In genomic region chr9:9112921-9113320, GRCm38 (mm10) we compare ENCODE assay signal across 24 mouse cellular contexts.
DNase-seq lines count a peak whose midpoint lies in the region; ATAC-seq and TF ChIP-seq lines count a peak whose summit lies in the region.
"Had no signal": no experiment of that assay in that cellular context is flagged by ENCODE, and none has a peak within 500 bp of the region (broad histone marks: within the 10 kb centered on the region; RNA-seq: fewer than 3 reads in every experiment).

No protein-coding gene starts in this region.

- no peaks in the 10 kb centered on the region for H3K9me3 ChIP-seq in heart, embryonic 11.5 days (replicated peaks; ENCODE audit: control insufficient read depth, low read length)
- H3K9me3 ChIP-seq in heart, postnatal 0 days (replicated peaks; ENCODE audit: control insufficient read depth, low read length) = no peaks in the 10 kb centered on the region
- H3K9me3 ChIP-seq in forebrain, embryonic 13.5 days (replicated peaks) = no peaks in the 10 kb centered on the region
- H3K9me3 ChIP-seq: embryonic facial prominence, embryonic 12.5 days; forebrain, embryonic 12.5 days; hindbrain, embryonic 13.5 days; kidney, embryonic 15.5 days; midbrain, embryonic 12.5 days; neural tube, embryonic 12.5 days had no signal

- ATAC-seq in heart, embryonic 11.5 days (replicated peaks; ENCODE audit: insufficient number of reproducible peaks, low FRiP score, low TSS enrichment) = no peak
- no peak for ATAC-seq in heart, postnatal 0 days (ENCODE audit: insufficient read depth, low read depth)
- ATAC-seq in forebrain, embryonic 13.5 days = no peak
- ATAC-seq: CD4-positive, CD25-positive, alpha-beta regulatory T cell, adult 4 months had no signal

- no peak for TF ChIP-seq CTCF in heart, postnatal 0 days (IDR thresholded peaks at IDR 0.05; ENCODE audit: low read depth)

- H3K9ac ChIP-seq in heart, embryonic 11.5 days (ENCODE audit: low read depth, low read length) = no peak overlapping the region
- H3K9ac ChIP-seq in heart, postnatal 0 days (replicated peaks; ENCODE audit: low read depth, low read length) = no peak overlapping the region
- H3K9ac ChIP-seq in forebrain, embryonic 13.5 days = no peak overlapping the region
- H3K9ac ChIP-seq: embryonic facial prominence, embryonic 12.5 days; forebrain, embryonic 12.5 days; hindbrain, embryonic 13.5 days; kidney, embryonic 15.5 days; midbrain, embryonic 12.5 days; neural tube, embryonic 12.5 days had no signal

- no peaks in the 10 kb centered on the region for H3K27me3 ChIP-seq in heart, embryonic 11.5 days (ENCODE audit: control insufficient read depth, insufficient read depth, low read length)
- no peaks in the 10 kb centered on the region for H3K27me3 ChIP-seq in heart, postnatal 0 days (ENCODE audit: control insufficient read depth, insufficient read depth, low read length)
- no peaks in the 10 kb centered on the region for H3K27me3 ChIP-seq in myocyte (ENCODE audit: control insufficient read depth, insufficient read depth, insufficient read length)
- H3K27me3 ChIP-seq in forebrain, embryonic 13.5 days = no peaks in the 10 kb centered on the region
- H3K27me3 ChIP-seq: embryonic facial prominence, embryonic 12.5 days; forebrain, embryonic 12.5 days; hindbrain, embryonic 13.5 days; kidney, embryonic 15.5 days; midbrain, embryonic 12.5 days; neural tube, embryonic 12.5 days had no signal

- no peak overlapping the region for H3ac ChIP-seq in myocyte (ENCODE audit: control insufficient read depth, insufficient read length)

- WGBS in heart, embryonic 11.5 days (ENCODE audit: insufficient replicate concordance) = 79% methylated on average over 4 of the region's 4 CpGs
- 68% methylated on average over 4 of the region's 4 CpGs for WGBS in heart, postnatal 0 days
- 92% methylated on average over 4 of the region's 4 CpGs for WGBS in forebrain, embryonic 13.5 days

- peaks cover 12% of the 10 kb centered on the region for H3K79me2 ChIP-seq in myocyte (ENCODE audit: control insufficient read depth, insufficient read depth)

- TF ChIP-seq EP300 in heart, postnatal 0 days (IDR thresholded peaks at IDR 0.05; ENCODE audit: low read depth) = no peak

- H3K27ac ChIP-seq in heart, embryonic 11.5 days (ENCODE audit: low read depth, low read length) = no peak overlapping the region
- H3K27ac ChIP-seq in heart, postnatal 0 days (ENCODE audit: low read depth) = 0 out of 2 replicates have a peak overlapping the region, but pooled peaks have one; percentile 15
- no peak overlapping the region for H3K27ac ChIP-seq in forebrain, embryonic 13.5 days
- H3K27ac ChIP-seq: embryonic facial prominence, embryonic 12.5 days; forebrain, embryonic 12.5 days; hindbrain, embryonic 13.5 days; kidney, embryonic 15.5 days; midbrain, embryonic 12.5 days; neural tube, embryonic 12.5 days had no signal

- peak; percentile 97 for DNase-seq in heart, adult 11 months
- peak; percentile 10 for DNase-seq in brain, adult 2 months (ENCODE audit: low read depth, low spot score)
- DNase-seq in heart, postnatal 0 days (ENCODE audit: low spot score) = no peak
- DNase-seq in adrenal gland, adult 2 months = no peak
- DNase-seq: adrenal gland, postnatal 25 days; cerebellum, adult 11 months; cerebellum, postnatal 14 days; gastrocnemius, postnatal 14 days; kidney, adult 11 months; kidney, postnatal 36 days; layer of hippocampus, postnatal 36 days; lung, postnatal 14 days; right cerebral cortex, postnatal 14 days; thymus, adult 18-20 months had no signal

- H3K36me3 ChIP-seq in heart, embryonic 11.5 days (ENCODE audit: control insufficient read depth, insufficient read depth, low read length) = no peaks in the 10 kb centered on the region
- H3K36me3 ChIP-seq in heart, postnatal 0 days (replicated peaks; ENCODE audit: control insufficient read depth, insufficient read depth, low read length) = no peaks in the 10 kb centered on the region
- H3K36me3 ChIP-seq in myocyte (ENCODE audit: control insufficient read depth, insufficient read depth) = no peaks in the 10 kb centered on the region
- no peaks in the 10 kb centered on the region for H3K36me3 ChIP-seq in forebrain, embryonic 13.5 days (ENCODE audit: poor library complexity, severe bottlenecking)
- H3K36me3 ChIP-seq: embryonic facial prominence, embryonic 12.5 days; forebrain, embryonic 12.5 days; hindbrain, embryonic 13.5 days; kidney, embryonic 15.5 days; midbrain, embryonic 12.5 days; neural tube, embryonic 12.5 days had no signal

- H3K4me3 ChIP-seq in heart, embryonic 11.5 days (ENCODE audit: low read depth, low read length) = no peak overlapping the region
- H3K4me3 ChIP-seq in heart, postnatal 0 days (ENCODE audit: low read depth, low read length) = no peak overlapping the region
- H3K4me3 ChIP-seq in myocyte = no peak overlapping the region
- no peak overlapping the region for H3K4me3 ChIP-seq in forebrain, embryonic 13.5 days
- H3K4me3 ChIP-seq: embryonic facial prominence, embryonic 12.5 days; forebrain, embryonic 12.5 days; hindbrain, embryonic 13.5 days; kidney, embryonic 15.5 days; midbrain, embryonic 12.5 days; neural tube, embryonic 12.5 days had no signal

- no peaks in the 10 kb centered on the region for H3K4me1 ChIP-seq in heart, embryonic 11.5 days (ENCODE audit: control insufficient read depth, insufficient read depth, low read length)
- no peaks in the 10 kb centered on the region for H3K4me1 ChIP-seq in heart, postnatal 0 days (ENCODE audit: control insufficient read depth, insufficient read depth)
- no peaks in the 10 kb centered on the region for H3K4me1 ChIP-seq in forebrain, embryonic 13.5 days
- H3K4me1 ChIP-seq: embryonic facial prominence, embryonic 12.5 days; forebrain, embryonic 12.5 days; hindbrain, embryonic 13.5 days; kidney, embryonic 15.5 days; neural tube, embryonic 12.5 days had no signal

- H3K4me2 ChIP-seq in heart, embryonic 11.5 days = no peak overlapping the region
- no peak overlapping the region for H3K4me2 ChIP-seq in heart, postnatal 0 days (ENCODE audit: low read depth, low read length)
- peak overlapping the region; percentile 61 for H3K4me2 ChIP-seq in myocyte (ENCODE audit: low read depth)
- H3K4me2 ChIP-seq in forebrain, embryonic 13.5 days = no peak overlapping the region
- H3K4me2 ChIP-seq: embryonic facial prominence, embryonic 12.5 days; forebrain, embryonic 12.5 days; hindbrain, embryonic 13.5 days; kidney, embryonic 15.5 days; midbrain, embryonic 12.5 days; neural tube, embryonic 12.5 days had no signal

- no peak for TF ChIP-seq POLR2A in myocyte (IDR thresholded peaks at IDR 0.05; ENCODE audit: insufficient read length, low read depth)

TF ChIP-seq in myocyte, 11 proteins besides CTCF, POLR2A, EP300 and RAD21:
- TF ChIP-seq TCF3 (IDR thresholded peaks at IDR 0.05; ENCODE audit: insufficient read length, low read depth) = no peak
- no peak for TF ChIP-seq SRF (IDR thresholded peaks at IDR 0.05; ENCODE audit: control insufficient read depth, insufficient read length, low read depth)
- no peak for TF ChIP-seq USF1 (IDR thresholded peaks at IDR 0.05; ENCODE audit: low read depth)
- TF ChIP-seq MYOG (IDR thresholded peaks at IDR 0.05; ENCODE audit: control insufficient read depth in 1 of 3, insufficient read depth in 1 of 3, insufficient read length in 2 of 3, low read depth in 2 of 3) = no peak
- TF ChIP-seq POLR2AphosphoS2 (IDR thresholded peaks at IDR 0.05; ENCODE audit: insufficient read length, low read depth) = no peak
- TF ChIP-seq CEBPB (IDR thresholded peaks at IDR 0.05; ENCODE audit: insufficient read depth, poor library complexity, severe bottlenecking) = no peak
- TF ChIP-seq MAX (IDR thresholded peaks at IDR 0.05; ENCODE audit: low read depth) = no peak
- no peak for TF ChIP-seq MYOD1 (IDR thresholded peaks at IDR 0.05; ENCODE audit: control insufficient read depth in 1 of 3, insufficient read length in 2 of 3, low read depth in 2 of 3)
- no peak for TF ChIP-seq REST (IDR thresholded peaks at IDR 0.05; ENCODE audit: insufficient read depth, insufficient read length)
- no peak for TF ChIP-seq E2F4 (IDR thresholded peaks at IDR 0.05; ENCODE audit: insufficient read depth)
- TF ChIP-seq TCF12 (IDR thresholded peaks at IDR 0.05; ENCODE audit: insufficient read depth, poor library complexity, severe bottlenecking) = no peak
TF ChIP-seq in myocyte: peak in this region for 0.

Comparison
In these comparisons a context has a peak if more than half of its experiments do, and no peak if none do; other contexts are left out.
1. DNase-seq: peak in heart, adult 11 months (single experiment) and brain, adult 2 months (single experiment); none in heart, postnatal 0 days (single experiment) and adrenal gland, adult 2 months (single experiment).